Mouse (Mus musculus) leukemia stem cell, adult 10-12 weeks (primary cell): ENCODE data around the gene Hectd2. TPM values are rescaled to one million over a fixed set of nuclear protein-coding genes. Genes with fewer than 3 reads are reported as not detected.

Experiments
- polyA plus RNA-seq: library from polyadenylated mRNA; stranded (reverse); fragments of >175 nt; gene quantifications from 2 replicates; pipeline ENCODE4 v1.2.3, GENCODE M21; 2012; ENCODE audit warnings: low replicate concordance

The Hectd2 gene
- polyA plus RNA-seq: 0.10 TPM in 1 of 2 replicates, not detected in the other

DNA sequence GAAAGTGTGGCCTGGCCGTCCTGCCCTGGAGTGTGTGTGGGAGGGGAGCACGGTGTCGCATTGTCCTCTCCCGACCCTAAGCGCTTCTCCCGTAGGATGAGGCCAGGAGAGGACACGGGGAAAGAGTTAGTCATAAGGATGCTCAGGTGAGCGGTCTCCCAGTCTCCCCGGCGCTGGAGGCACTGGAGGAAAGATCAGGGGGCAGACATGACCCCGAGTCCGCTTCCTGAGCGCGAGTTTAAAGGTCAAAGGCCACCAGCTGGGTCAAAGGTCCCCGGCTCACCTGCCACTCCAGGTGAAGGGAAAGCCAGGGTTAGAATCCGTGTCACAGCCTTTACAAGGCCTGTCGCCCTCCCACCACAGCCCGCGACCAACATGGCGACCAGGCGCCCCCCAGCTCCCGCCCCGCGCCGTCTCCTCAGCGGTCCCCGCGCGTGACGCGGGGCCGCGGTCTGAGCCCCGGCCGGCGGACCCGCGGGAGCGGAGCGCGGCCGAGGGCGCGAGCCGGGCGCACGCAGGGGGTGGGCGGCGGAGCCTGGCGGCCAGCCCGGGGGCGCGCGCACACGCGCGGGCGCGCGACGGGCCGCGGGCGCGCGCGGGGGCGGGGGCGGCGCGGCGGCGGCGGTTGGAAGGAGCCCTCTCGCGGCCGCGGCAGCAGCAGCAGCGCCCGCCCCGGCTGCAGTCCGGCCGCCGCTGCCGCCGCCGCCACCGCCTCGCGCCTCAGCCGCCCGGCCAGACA, at the start of gene Hectd2:
Gene Hectd2 (plus strand): TSS at position 594 of the 739 bp plus-strand sequence.

Other genes starting within 250 kb of the Hectd2 start
- 2.4 and 3.2 TPM in 2 replicates for gene Pcgf5, start 206.3 kb upstream of the Hectd2 start, polyA plus RNA-seq
- not detected in 2 replicates for gene Ppp1r3c, start 182.0 kb downstream of the Hectd2 start, polyA plus RNA-seq